Mouse (Mus musculus) myocyte (in vitro differentiated cells): ENCODE data around the gene Tcf7. TPM values are rescaled to one million over a fixed set of nuclear protein-coding genes. Genes with fewer than 3 reads are reported as not detected.

ENCODE experiments used
- H3K27me3 ChIP-seq: one replicate; pipeline ENCODE4 v1.6.1; 2011; ENCODE audit not compliant: control insufficient read depth, insufficient read depth, insufficient read length
- H3K36me3 ChIP-seq: one replicate; pipeline ENCODE4 v1.6.1; 2011; ENCODE audit not compliant: control insufficient read depth, insufficient read depth
- H3K4me2 ChIP-seq: one replicate; pipeline ENCODE4 v1.6.1; 2011; ENCODE audit warnings: low read depth, control low read depth
- H3K4me3 ChIP-seq: one replicate; pipeline ENCODE4 v1.5.1; 2011; ENCODE audit warnings: mild to moderate bottlenecking, control low read depth, moderate library complexity
- H3K79me2 ChIP-seq: one replicate; pipeline ENCODE4 v1.6.1; 2011; ENCODE audit not compliant: control insufficient read depth, insufficient read depth
- H3ac ChIP-seq: one replicate; pipeline ENCODE4 v1.6.1; 2011; ENCODE audit not compliant: control insufficient read depth, insufficient read length
- CEBPB ChIP-seq: IDR thresholded peaks from 2 replicates; pipeline ENCODE4 v1.6.1; 2011; ENCODE audit warnings: mild to moderate bottlenecking, moderate library complexity; ENCODE audit not compliant: poor library complexity, insufficient read depth, severe bottlenecking
- E2F4 ChIP-seq: IDR thresholded peaks from one replicate; pipeline ENCODE4 v1.6.1; 2011; ENCODE audit warnings: mild to moderate bottlenecking, control low read depth, moderate library complexity; ENCODE audit not compliant: insufficient read depth
- MAX ChIP-seq: IDR thresholded peaks from one replicate; pipeline ENCODE4 v1.6.1; 2011; ENCODE audit warnings: low read depth, mild to moderate bottlenecking, control low read depth
- MYOD1 ChIP-seq, 3 experiments: IDR thresholded peaks; one replicate each; pipeline ENCODE4 v1.6.1; 2011; ENCODE audit warnings: control low read depth in 2 of 3, low read depth in 2 of 3, mild to moderate bottlenecking in 2 of 3, moderate library complexity in 1 of 3; ENCODE audit not compliant: insufficient read length in 2 of 3, control insufficient read depth in 1 of 3
- MYOG ChIP-seq, 3 experiments: IDR thresholded peaks; one replicate each; pipeline ENCODE4 v1.6.1; 2011; ENCODE audit warnings: control low read depth in 2 of 3, low read depth in 2 of 3, mild to moderate bottlenecking in 2 of 3; ENCODE audit not compliant: insufficient read length in 2 of 3, control insufficient read depth in 1 of 3, insufficient read depth in 1 of 3
- POLR2A ChIP-seq: IDR thresholded peaks from one replicate; pipeline ENCODE4 v1.6.1; 2011; ENCODE audit warnings: low read depth, mild to moderate bottlenecking, control low read depth, moderate library complexity; ENCODE audit not compliant: insufficient read length
- POLR2AphosphoS2 ChIP-seq: IDR thresholded peaks from one replicate; pipeline ENCODE4 v1.6.1; 2011; ENCODE audit warnings: low read depth, control low read depth; ENCODE audit not compliant: insufficient read length
- REST ChIP-seq: IDR thresholded peaks from one replicate; pipeline ENCODE4 v1.6.1; 2011; ENCODE audit warnings: mild to moderate bottlenecking, control low read depth, moderate library complexity; ENCODE audit not compliant: insufficient read depth, insufficient read length
- SRF ChIP-seq: IDR thresholded peaks from one replicate; pipeline ENCODE4 v1.6.1; 2011; ENCODE audit warnings: low read depth; ENCODE audit not compliant: control insufficient read depth, insufficient read length
- TCF12 ChIP-seq: IDR thresholded peaks from one replicate; pipeline ENCODE4 v1.6.1; 2011; ENCODE audit warnings: mild to moderate bottlenecking, control low read depth; ENCODE audit not compliant: poor library complexity, insufficient read depth, severe bottlenecking
- TCF3 ChIP-seq: IDR thresholded peaks from one replicate; pipeline ENCODE4 v1.6.1; 2011; ENCODE audit warnings: low read depth, control low read depth; ENCODE audit not compliant: insufficient read length
- USF1 ChIP-seq: IDR thresholded peaks from one replicate; pipeline ENCODE4 v1.6.1; 2011; ENCODE audit warnings: low read depth, mild to moderate bottlenecking, control low read depth, moderate library complexity
- polyA plus RNA-seq: library from polyadenylated mRNA; unstranded; fragments of >200 nt; fragmentation: generic; extraction: Trizol; gene quantifications from one replicate; pipeline ENCODE4 v1.2.1, GENCODE M21; 2012; ENCODE audit warnings: missing spikeins

Tcf7 gene
- polyA plus RNA-seq, 1 experiment = 17.3 TPM

GRCm38 (mm10) chr11:52267271-52267670 is 15.5 kb downstream of the Tcf7 start:
- Histone ChIP-seq H3K27me3 (no peaks in the 10 kb centered on the region), H3ac (no peak overlapping the region), H3K79me2 (peaks cover 3% of the 10 kb centered on the region), H3K4me3 (no peak overlapping the region), H3K36me3 (no peaks in the 10 kb centered on the region), H3K4me2 (no peak overlapping the region)
- TF ChIP-seq TCF3 = no peak
- no peak for TF ChIP-seq POLR2AphosphoS2
- TF ChIP-seq MAX = no peak
- TF ChIP-seq CEBPB = no peak
- no peak for TF ChIP-seq MYOD1 (IDR thresholded peaks at IDR 0.05; ENCODE audit: control insufficient read depth in 1 of 3, insufficient read length in 2 of 3, low read depth in 2 of 3)
- no peak for TF ChIP-seq TCF12
- TF ChIP-seq REST = no peak
- no peak for TF ChIP-seq SRF
- no peak for TF ChIP-seq E2F4
- no peak for TF ChIP-seq USF1
- TF ChIP-seq MYOG (IDR thresholded peaks at IDR 0.05; ENCODE audit: control insufficient read depth in 1 of 3, insufficient read depth in 1 of 3, insufficient read length in 2 of 3, low read depth in 2 of 3) = no peak
- TF ChIP-seq POLR2A = no peak

DNA sequence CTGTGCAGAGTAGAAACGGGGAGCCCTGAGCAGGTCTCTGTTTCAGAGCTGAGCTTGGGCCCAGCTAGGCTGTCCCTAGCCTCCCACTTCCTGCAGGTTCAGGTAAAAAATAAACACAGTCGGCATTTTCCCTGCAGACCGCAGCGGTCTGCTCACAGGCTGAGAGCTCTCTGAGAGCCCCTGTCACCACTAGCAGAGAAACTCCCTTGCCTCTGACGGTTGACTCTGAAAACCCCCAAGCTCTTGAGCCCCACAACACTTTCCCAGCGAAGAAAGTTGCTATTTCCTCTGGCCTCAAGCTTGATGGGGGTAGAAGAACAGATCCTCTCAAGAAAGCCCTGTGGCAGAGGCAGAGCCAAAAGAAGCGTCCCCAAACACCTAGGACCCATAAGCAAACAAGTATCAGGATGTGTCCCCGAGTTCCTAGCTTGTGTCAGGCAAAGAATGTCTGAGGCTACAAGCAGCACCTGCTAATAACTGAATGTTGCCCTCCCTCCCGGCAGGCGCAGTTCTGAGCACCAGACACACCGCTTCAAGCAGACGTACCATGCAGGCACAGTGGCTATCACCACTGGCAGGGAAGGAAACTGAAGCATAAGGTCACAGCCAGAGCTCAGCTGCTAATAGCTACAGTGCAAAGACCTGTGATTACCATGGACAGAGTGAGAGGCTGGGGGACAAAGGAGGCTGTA is 17.1 kb downstream of the Tcf7 start:
- Histone ChIP-seq H3K4me2 (no peak overlapping the region), H3ac (no peak overlapping the region), H3K4me3 (no peak overlapping the region), H3K27me3 (no peaks in the 10 kb centered on the region), H3K36me3 (no peaks in the 10 kb centered on the region), H3K79me2 (peaks cover 3% of the 10 kb centered on the region)
- no peak for TF ChIP-seq TCF12
- no peak for TF ChIP-seq MYOG (IDR thresholded peaks at IDR 0.05; ENCODE audit: control insufficient read depth in 1 of 3, insufficient read depth in 1 of 3, insufficient read length in 2 of 3, low read depth in 2 of 3)
- TF ChIP-seq TCF3 = no peak
- no peak for TF ChIP-seq MYOD1 (IDR thresholded peaks at IDR 0.05; ENCODE audit: control insufficient read depth in 1 of 3, insufficient read length in 2 of 3, low read depth in 2 of 3)
- TF ChIP-seq SRF = no peak
- TF ChIP-seq MAX = no peak
- TF ChIP-seq REST = no peak
- no peak for TF ChIP-seq POLR2AphosphoS2
- no peak for TF ChIP-seq E2F4
- no peak for TF ChIP-seq POLR2A
- no peak for TF ChIP-seq USF1
- no peak for TF ChIP-seq CEBPB

GRCm38 (mm10) chr11:52264871-52265270 is 17.9 kb downstream of the Tcf7 start:
- H3K4me2 ChIP-seq = no peak overlapping the region
- peaks cover 3% of the 10 kb centered on the region for H3K79me2 ChIP-seq
- no peaks in the 10 kb centered on the region for H3K27me3 ChIP-seq
- no peak overlapping the region for H3K4me3 ChIP-seq
- H3K36me3 ChIP-seq = no peaks in the 10 kb centered on the region
- no peak overlapping the region for H3ac ChIP-seq
- TF ChIP-seq CEBPB = no peak
- no peak for TF ChIP-seq REST
- no peak for TF ChIP-seq SRF
- no peak for TF ChIP-seq E2F4
- TF ChIP-seq TCF12 = no peak
- TF ChIP-seq MAX = no peak

DNA sequence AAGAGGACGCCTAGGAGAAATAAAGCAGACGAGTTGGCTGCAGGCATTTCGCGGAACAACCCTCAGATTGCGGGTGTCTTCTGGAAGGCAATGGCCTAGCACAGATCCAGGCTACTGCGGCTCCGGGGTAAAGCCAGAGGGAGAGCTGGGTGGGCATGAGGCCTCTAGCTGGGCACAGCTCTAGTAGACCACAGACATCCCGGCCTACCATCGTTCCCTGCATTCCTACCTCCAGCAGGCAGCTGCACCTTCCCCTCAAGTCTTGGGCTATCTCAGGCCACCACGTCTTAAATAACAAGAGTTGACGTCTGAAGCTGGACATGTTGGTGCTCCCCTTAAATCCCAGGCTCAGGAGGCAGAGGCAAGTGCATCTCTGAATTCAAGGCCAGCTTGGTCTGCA is 20.5 kb downstream of the Tcf7 start:
- Histone ChIP-seq H3K4me3 (no peak overlapping the region), H3K4me2 (no peak overlapping the region), H3ac (no peak overlapping the region), H3K36me3 (no peaks in the 10 kb centered on the region), H3K79me2 (peaks cover 3% of the 10 kb centered on the region), H3K27me3 (no peaks in the 10 kb centered on the region)
- no peak for TF ChIP-seq SRF
- no peak for TF ChIP-seq E2F4
- TF ChIP-seq TCF3 = no peak
- TF ChIP-seq TCF12 = no peak
- TF ChIP-seq MYOG (IDR thresholded peaks at IDR 0.05; ENCODE audit: control insufficient read depth in 1 of 3, insufficient read depth in 1 of 3, insufficient read length in 2 of 3, low read depth in 2 of 3) = no peak

DNA sequence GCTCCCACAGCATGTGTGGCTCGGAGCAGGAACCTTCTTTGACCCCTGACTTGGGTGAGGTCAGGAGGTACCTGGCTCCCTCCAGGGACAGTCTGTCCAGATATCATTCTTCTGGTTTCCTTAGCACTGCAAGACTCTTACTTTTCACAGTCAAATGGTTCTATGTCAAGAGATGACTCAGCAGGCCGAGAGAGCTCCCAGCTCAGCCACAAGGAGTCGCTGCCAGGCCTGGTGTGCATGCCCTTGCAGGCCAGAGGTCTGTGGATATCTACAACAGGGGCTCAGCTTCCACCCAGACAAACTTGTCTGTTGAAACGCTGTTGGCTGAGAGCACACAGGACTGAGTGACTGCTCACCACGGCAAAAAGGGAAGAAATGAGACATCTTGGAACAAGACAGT is 20.9 kb downstream of the Tcf7 start:
- Histone ChIP-seq H3K4me2 (no peak overlapping the region), H3K79me2 (peaks cover 3% of the 10 kb centered on the region), H3K4me3 (no peak overlapping the region), H3K27me3 (no peaks in the 10 kb centered on the region), H3K36me3 (no peaks in the 10 kb centered on the region), H3ac (no peak overlapping the region)
- no peak for TF ChIP-seq MYOD1 (IDR thresholded peaks at IDR 0.05; ENCODE audit: control insufficient read depth in 1 of 3, insufficient read length in 2 of 3, low read depth in 2 of 3)
